Mouse (Mus musculus) ovary, postnatal 14 days (tissue): Measurements from ENCODE around the gene Atp2b1.

Source experiments
- DNase-seq: peaks from one replicate; pipeline ENCODE4 v3.0.0; 2022; ENCODE audit warnings: low spot score

Atp2b1 gene

DNA sequence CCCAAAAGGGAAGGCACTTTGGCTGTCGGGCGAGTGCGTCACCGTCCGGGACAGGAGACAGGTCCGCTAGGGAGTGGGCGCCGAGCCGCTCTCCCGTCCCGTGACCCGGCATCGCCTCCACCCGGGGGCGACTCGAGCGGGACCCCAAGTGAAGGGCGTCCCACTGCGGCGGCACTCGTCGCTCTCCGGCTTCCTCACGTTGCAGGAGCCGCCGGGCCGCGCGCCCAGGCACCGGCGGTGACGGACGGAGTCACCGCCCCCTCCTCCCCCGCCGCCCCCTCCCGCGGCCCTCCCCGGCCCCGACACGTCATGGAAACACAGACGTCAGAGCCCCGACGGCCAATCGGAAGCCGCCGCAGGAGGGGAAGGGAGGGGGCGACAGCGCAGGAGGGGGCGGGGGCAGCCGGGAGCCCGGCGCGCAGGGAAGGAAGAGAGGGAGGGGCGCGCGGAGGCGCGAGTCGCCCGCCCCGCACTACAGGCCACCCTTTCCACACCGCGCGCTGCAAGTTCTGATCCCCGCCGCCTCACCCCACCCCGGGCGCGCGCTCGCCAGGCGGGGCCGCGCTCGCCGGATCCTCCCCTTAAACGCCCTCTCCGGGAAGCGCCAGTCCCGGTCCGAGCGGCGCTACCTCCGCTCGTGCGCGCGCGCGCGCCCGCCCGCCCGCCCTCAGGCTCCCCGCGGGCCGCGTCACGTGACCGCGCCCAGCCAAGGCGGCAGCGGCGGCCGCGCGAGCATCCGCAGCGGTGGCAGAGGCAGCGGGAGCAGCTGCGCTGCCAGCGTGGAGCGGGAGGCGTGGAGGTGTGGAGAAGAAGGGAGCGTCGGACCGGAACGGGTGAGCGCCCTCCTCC lies at the start of gene Atp2b1:
Atp2b1 (plus strand) TSS at position 446 of the 849 bp plus-strand sequence.
- DNase-seq, result peak; percentile 93

GRCm38 (mm10) chr10:98864851-98865250 lies 49.4 kb upstream of the Atp2b1 start:
- DNase-seq, result no peak

- DNase-seq, result no peak
These were observed 47.3 kb upstream of the Atp2b1 start for GRCm38 (mm10) chr10:98866836-98867370.

- DNase-seq, result no peak
These were observed 45.8 kb upstream of the Atp2b1 start for GRCm38 (mm10) chr10:98868351-98868908.

- DNase-seq, result no peak
These were observed 36.4 kb upstream of the Atp2b1 start for GRCm38 (mm10) chr10:98877855-98878254.

GRCm38 (mm10) chr10:98878636-98879035 lies 35.6 kb upstream of the Atp2b1 start:
- DNase-seq, result no peak

- no peak for DNase-seq
These were observed 34.1 kb upstream of the Atp2b1 start for GRCm38 (mm10) chr10:98880057-98880456.

DNA sequence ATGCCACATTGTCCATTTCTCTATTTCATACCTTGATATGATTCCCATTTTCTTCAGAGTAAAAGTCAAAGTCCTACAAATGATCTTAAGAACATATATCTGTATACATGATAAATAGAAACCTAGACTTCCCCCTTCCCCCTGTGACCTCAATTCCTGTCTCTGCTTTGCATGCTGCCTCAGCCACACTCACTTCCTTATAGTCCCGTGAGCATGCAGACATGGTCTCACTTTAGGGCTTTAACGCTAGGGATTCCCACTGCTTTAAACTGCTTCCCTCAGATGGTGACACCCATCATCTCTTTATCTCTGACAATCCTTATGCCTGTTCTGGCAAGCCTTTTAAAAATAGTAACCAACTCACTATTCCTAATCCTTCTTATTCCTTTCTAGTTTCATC lies 33.5 kb upstream of the Atp2b1 start:
- DNase-seq, result no peak

GRCm38 (mm10) chr10:98881492-98881891 lies 32.7 kb upstream of the Atp2b1 start:
- no peak for DNase-seq

DNA sequence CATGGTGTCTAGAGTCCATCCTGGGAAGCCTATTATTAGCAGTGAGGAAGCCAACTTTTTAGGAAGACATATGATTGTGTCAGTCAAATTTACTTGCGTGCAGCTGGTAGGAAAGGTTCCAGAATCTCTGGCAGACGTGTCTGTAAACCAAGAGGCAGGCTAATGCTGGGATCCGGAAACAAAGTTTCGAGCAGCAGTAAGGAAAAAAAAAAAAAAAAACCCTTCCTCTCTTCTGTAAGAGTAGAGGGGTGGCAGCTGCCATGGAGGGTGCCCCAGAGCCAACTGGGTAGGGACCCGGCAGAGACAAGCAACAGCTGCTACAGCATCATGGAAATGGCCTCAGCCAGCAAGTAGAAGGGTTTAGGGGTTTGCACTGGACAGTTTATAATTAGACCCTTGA lies 31.6 kb upstream of the Atp2b1 start:
- DNase-seq, result no peak

- no peak for DNase-seq
These were observed 29.8 kb upstream of the Atp2b1 start for GRCm38 (mm10) chr10:98884445-98884844.

- no peak for DNase-seq
These were observed 27.4 kb upstream of the Atp2b1 start for GRCm38 (mm10) chr10:98886770-98887271.

DNA sequence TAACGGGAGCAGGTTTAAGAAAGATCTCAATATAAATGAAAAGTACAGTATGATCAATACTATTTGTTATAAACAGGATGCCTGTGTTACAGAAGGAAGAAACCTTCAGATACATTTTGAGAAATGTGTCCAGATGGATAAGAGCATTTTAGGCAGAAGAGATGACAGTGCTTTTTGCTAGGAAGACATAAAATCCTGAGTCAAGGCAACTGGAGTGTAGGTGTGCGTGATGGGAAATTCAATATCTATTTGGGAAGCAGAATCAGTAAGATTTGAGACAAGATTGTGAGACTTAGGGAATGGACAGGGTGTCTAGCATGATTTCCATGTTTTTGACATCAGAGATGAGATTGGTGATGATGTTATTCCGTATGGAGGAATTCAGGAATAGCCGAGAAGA lies 22.8 kb upstream of the Atp2b1 start:
- DNase-seq, result no peak

DNA sequence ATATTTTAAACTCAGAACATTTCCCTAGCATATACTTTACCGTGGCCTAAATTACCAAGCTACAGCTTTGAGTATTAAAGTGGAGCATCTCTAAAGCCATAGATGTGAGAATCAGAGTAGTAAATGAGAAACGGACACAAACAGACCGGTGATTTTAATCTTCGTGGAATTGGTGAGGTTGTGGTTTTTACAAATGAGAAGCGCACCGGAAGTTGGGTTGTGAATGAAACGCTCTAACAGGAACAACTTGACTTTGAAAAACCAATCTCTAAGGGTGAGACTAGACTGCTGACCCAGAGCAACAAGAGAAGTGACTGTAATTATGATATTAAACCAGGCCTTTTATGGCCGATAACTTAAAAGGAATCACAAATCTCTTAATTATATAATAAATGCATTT lies 16.7 kb upstream of the Atp2b1 start:
- no peak for DNase-seq

- DNase-seq, result no peak
These were observed 16.1 kb upstream of the Atp2b1 start for GRCm38 (mm10) chr10:98897913-98898748.

- no peak for DNase-seq
These were observed 12.7 kb upstream of the Atp2b1 start for GRCm38 (mm10) chr10:98901533-98901932.

GRCm38 (mm10) chr10:98905987-98906386 lies 8.2 kb upstream of the Atp2b1 start:
- no peak for DNase-seq

DNA sequence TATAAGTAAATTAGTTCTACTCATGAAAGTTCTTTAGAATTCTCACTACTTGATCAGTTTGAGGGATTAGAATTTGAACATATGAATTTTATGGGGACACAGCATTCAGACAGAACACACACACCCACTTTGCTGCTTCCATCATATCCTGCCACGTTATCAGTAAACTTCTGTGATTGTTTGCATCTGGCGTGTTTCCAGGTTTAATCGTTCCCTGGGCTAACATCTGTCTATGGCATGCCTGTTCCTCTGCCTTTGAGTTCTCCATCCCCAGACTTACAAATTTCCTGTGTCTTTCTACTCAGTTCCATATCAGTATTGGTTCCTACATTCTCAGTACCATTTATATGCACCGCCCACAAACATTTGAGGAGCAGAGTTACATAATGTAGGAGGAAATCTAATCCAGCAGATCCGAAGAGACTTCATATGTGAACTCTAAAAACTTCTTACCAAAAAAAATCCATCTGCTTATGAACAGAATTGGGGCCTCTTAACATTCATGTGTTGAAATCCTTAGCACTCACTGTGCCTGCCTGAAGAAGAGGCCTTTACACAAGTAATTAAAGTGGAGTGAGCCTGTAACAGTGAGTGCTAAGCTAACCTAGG lies 7.2 kb upstream of the Atp2b1 start:
- no peak for DNase-seq

DNA sequence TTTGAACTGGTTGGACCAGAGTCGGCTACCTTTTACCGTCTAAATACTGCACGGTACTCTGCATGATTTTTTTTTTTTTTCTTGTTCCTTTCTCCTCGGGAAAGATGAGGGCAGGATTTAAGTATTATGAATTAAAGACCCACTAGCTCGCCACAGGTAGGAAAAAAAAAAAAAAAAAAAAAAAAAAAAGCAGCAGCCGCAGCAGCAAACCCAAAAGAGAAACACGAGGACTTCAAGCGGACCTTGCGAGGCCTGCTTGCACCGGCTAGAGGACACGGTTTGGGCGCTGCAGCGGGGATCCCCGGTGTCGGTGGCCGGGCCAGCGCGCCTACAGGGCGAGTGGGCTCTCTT lies 621 bp upstream of the Atp2b1 start:
- DNase-seq, result no peak

GRCm38 (mm10) chr10:98914810-98915241 lies 620 bp downstream of the Atp2b1 start:
- peak; percentile 76 for DNase-seq

- DNase-seq, result no peak
These were observed 1.3 kb downstream of the Atp2b1 start for GRCm38 (mm10) chr10:98915398-98915931.
